Mouse (Mus musculus) kidney, postnatal 0 days (tissue): Measurements from ENCODE around the gene Scube2. TPM values are rescaled to one million over a fixed set of nuclear protein-coding genes. Genes with fewer than 3 reads are reported as not detected.
A peak's percentile ranks its signal among the peaks of the same experiment; 100 is the strongest.

Experiments used
- ATAC-seq: fragments of 200-750 bp; cut with Nextera tagmentation; replicated peaks from 2 replicates; pipeline ENCODE4 v1.8.0; 2017; ENCODE audit warnings: low read depth, moderate number of reproducible peaks, moderate TSS enrichment, moderate library complexity; ENCODE audit not compliant: low FRiP score
- DNase-seq: peaks from one replicate; pipeline ENCODE4 v3.0.0-alpha.2; 2016; ENCODE audit warnings: low spot score
- H3K27ac ChIP-seq: fragments of 300-500 bp; sonication (generic); 2 replicates; pipeline ENCODE4 v1.5.1; 2014; ENCODE audit warnings: mild to moderate bottlenecking
- H3K27me3 ChIP-seq: fragments of 300-500 bp; sonication (generic); 2 replicates; pipeline ENCODE4 v1.6.1; 2014; ENCODE audit warnings: low read length, mixed read lengths; ENCODE audit not compliant: insufficient read depth
- H3K36me3 ChIP-seq: fragments of 300-500 bp; sonication (generic); 2 replicates; pipeline ENCODE4 v1.6.1; 2014; ENCODE audit warnings: low read length, mixed read lengths; ENCODE audit not compliant: insufficient read depth
- H3K4me1 ChIP-seq: fragments of 300-500 bp; sonication (generic); replicated peaks from 2 replicates; pipeline ENCODE4 v1.6.1; 2014; ENCODE audit warnings: antibody characterized with exemption, low read length, mixed read lengths; ENCODE audit not compliant: insufficient read depth
- H3K4me2 ChIP-seq: fragments of 300-500 bp; sonication (generic); 2 replicates; pipeline ENCODE4 v1.6.1; 2014; ENCODE audit warnings: mild to moderate bottlenecking, low read length, moderate library complexity, mixed read lengths
- H3K4me3 ChIP-seq: fragments of 300-500 bp; sonication (generic); replicated peaks from 2 replicates; pipeline ENCODE4 v1.5.1; 2014; ENCODE audit warnings: low read depth, low read length
- H3K9ac ChIP-seq: fragments of 300-500 bp; sonication (generic); 2 replicates; pipeline ENCODE4 v1.6.1; 2014; ENCODE audit warnings: low read depth, low read length
- H3K9me3 ChIP-seq: fragments of 300-500 bp; sonication (generic); replicated peaks from 2 replicates; pipeline ENCODE4 v1.6.1; 2016; ENCODE audit warnings: low read length, inconsistent platforms, mixed read lengths
- CTCF ChIP-seq: IDR thresholded peaks from 2 replicates; pipeline ENCODE4 v1.5.1; 2016; ENCODE audit warnings: antibody characterized with exemption, low read depth, mild to moderate bottlenecking, moderate library complexity
- WGBS: fragments of 180-500 bp; shearing (Covaris S2); extraction: QIAGEN DNeasy Blood & Tissue Kit; methylation state at CpG from one replicate; pipeline ENCODE4 v1.1.7; 2014; 5-methylcytosine and 5-hydroxymethylcytosine counted together
- polyA plus RNA-seq: library from polyadenylated mRNA; unstranded; fragments of >200 nt; fragmentation: Nextera tagmentation; extraction: Ambion mirVana; gene quantifications from 2 replicates; pipeline ENCODE4 v1.2.1, GENCODE M21; 2015

The Scube2 gene
- polyA plus RNA-seq, 1 experiment from 2014 or later: 2.0 TPM

DNA sequence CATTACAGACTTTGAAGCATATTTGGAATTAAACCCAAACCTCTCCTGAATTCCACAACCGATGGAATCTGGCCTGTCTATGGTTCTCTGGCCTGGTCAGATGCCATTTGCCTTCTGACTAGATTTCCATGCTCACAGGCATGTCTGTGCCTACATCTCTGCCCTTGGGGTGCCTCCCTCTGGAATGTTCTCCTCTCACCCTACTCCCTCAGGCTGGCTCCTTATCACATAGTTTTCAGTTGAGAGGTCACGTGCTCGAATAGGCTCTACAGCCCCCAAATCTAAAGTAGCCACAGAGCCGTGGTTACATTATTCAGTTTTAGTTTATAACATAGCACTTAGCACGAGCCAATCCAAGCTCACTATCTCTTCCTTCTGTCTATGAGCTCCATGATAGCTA is 69.9 kb downstream of the Scube2 start:
- no peaks in the 10 kb centered on the region for H3K9me3 ChIP-seq
- DNase-seq: no peak
- H3K27ac ChIP-seq: no peak overlapping the region
- WGBS: 55% methylated on average over 5 of the region's 5 CpGs
- no peak overlapping the region for H3K4me3 ChIP-seq
- H3K36me3 ChIP-seq: no peaks in the 10 kb centered on the region
- no peak overlapping the region for H3K4me2 ChIP-seq
- TF ChIP-seq CTCF: no peak
- H3K27me3 ChIP-seq: no peaks in the 10 kb centered on the region
- peaks cover 4% of the 10 kb centered on the region; the same call in 1 of the 2 replicates for H3K4me1 ChIP-seq
- no peak overlapping the region for H3K9ac ChIP-seq
- no peak for ATAC-seq

DNA sequence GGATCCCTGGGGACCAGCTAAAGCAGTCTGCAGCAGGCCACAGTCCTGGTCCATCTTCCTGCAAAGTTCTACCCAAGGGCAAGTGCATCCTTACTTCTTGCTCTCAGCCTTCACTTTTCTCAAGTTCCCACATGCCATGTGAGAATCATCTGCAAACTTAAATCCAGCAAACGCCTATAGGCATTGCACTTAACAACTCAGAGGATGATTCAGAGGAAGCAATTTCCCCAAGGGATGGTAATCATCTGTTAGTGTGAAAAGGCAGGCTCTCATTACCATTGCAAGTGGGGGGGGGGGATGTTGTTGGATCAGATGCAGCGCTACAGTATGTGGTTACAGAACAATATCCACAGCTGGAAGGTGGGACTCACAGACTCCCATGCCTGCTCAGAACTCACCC is 70.9 kb downstream of the Scube2 start:
- H3K27me3 ChIP-seq: no peaks in the 10 kb centered on the region
- H3K4me1 ChIP-seq: peaks cover 4% of the 10 kb centered on the region; the same call in 1 of the 2 replicates
- no peak overlapping the region for H3K9ac ChIP-seq
- H3K27ac ChIP-seq: no peak overlapping the region
- TF ChIP-seq CTCF: no peak
- 71% methylated on average over 2 of the region's 2 CpGs for WGBS
- ATAC-seq: no peak
- H3K9me3 ChIP-seq: no peaks in the 10 kb centered on the region
- no peak overlapping the region for H3K4me3 ChIP-seq
- no peaks in the 10 kb centered on the region for H3K36me3 ChIP-seq
- no peak for DNase-seq
- no peak overlapping the region for H3K4me2 ChIP-seq

DNA sequence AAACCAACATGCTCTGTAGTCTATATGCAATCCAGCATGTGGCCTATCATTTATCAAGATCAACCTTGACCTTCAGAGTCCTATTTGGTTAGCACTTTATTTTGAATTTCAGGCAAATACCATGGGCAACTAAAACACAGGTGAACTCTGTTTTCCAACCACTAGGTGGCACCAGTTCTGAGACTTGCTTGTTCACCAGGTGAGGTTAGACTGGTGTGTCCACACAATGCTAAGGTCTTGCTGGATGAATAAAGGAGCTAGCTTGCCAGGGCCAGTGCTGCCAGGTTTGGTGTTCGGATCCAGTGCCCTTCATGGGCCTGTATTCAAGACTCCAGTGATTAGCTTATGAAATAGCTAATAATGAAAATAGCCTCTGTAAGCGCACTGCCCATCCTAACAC is 72.7 kb downstream of the Scube2 start:
- Histone ChIP-seq H3K27ac (no peak overlapping the region), H3K9ac (no peak overlapping the region), H3K4me3 (no peak overlapping the region), H3K4me1 (peaks cover 4% of the 10 kb centered on the region; the same call in 1 of the 2 replicates), H3K4me2 (no peak overlapping the region), H3K9me3 (no peaks in the 10 kb centered on the region), H3K27me3 (no peaks in the 10 kb centered on the region), H3K36me3 (no peaks in the 10 kb centered on the region)
- ATAC-seq: no peak
- WGBS: 78% methylated on average over 2 of the region's 2 CpGs
- peak; percentile 81 for TF ChIP-seq CTCF
- DNase-seq: peak; percentile 68

DNA sequence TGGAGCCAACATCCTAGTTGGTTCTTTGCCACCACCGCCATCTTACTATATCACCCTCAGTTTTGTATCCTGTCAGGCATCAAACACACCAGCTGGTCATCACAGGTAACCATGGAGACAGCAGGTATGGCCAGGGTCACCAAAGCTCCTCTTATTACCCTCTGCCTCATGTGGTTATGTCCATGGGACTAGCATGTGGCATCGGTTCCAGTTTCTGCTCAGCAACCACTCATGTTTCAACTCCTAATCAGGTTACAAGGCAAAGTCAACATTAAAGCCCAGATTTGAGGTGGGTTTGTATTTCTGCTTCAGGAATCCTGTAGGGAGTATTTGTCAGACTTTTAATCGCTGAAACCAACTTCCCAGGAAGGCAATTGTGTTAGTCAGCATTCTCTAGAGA is 74.7 kb downstream of the Scube2 start:
- WGBS: 43% methylated on average over 3 of the region's 3 CpGs
- no peak overlapping the region for H3K4me3 ChIP-seq
- no peak overlapping the region for H3K9ac ChIP-seq
- no peak overlapping the region for H3K27ac ChIP-seq
- peak; percentile 61 for DNase-seq
- ATAC-seq: peak; percentile 65; the same call in 1 of the 2 replicates
- H3K36me3 ChIP-seq: no peaks in the 10 kb centered on the region
- no peaks in the 10 kb centered on the region for H3K9me3 ChIP-seq
- H3K4me1 ChIP-seq: peaks cover 4% of the 10 kb centered on the region; the same call in 1 of the 2 replicates
- H3K27me3 ChIP-seq: no peaks in the 10 kb centered on the region
- no peak overlapping the region for H3K4me2 ChIP-seq
- TF ChIP-seq CTCF: no peak

DNA sequence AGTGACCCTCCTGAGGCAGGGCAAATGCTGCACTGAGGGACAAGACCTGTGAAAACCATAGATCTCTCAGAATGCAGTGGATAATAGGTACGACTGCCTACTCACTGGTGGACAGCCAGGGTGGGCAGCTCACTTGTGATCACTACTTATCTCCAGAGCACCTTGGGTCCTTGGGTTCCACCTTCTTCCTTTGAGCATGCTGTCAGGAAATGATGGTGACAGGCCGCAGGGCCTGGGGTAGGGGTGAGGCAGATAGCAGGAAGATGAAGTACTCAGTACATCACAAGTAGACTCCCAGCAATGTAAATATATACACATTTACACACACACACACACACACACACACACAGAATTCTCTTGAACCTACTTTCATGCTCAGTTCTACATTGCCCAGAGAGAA is 77.6 kb downstream of the Scube2 start:
- H3K36me3 ChIP-seq: no peaks in the 10 kb centered on the region
- WGBS: 73% methylated on average over 2 of the region's 2 CpGs
- no peak overlapping the region for H3K9ac ChIP-seq
- no peaks in the 10 kb centered on the region for H3K9me3 ChIP-seq
- H3K27me3 ChIP-seq: no peaks in the 10 kb centered on the region
- no peak overlapping the region for H3K4me2 ChIP-seq
- ATAC-seq (no peak), DNase-seq (no peak)
- no peak overlapping the region for H3K4me3 ChIP-seq
- H3K4me1 ChIP-seq: no peaks in the 10 kb centered on the region
- H3K27ac ChIP-seq: no peak overlapping the region
- no peak for TF ChIP-seq CTCF

DNA sequence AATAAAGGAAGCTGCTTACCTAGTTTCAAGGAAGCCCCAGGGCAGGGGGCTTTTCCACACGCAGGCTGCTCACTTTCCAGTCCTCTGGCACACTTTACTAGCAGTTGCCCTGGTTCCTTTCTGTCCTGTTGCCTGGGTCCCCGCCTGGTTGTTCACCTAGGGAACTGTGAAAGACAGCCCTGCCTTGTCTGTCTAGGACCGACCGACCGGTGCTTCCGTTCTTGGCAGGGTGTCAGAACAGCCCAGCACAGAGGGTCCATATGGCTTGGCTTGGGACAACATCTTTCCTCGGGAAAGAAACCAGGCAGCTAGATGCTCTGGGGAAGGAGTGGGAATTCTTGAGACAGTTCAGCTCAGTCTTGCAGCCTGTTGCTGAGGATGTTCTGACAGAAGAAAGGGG is 82.2 kb downstream of the Scube2 start:
- Histone ChIP-seq H3K9me3 (no peaks in the 10 kb centered on the region), H3K4me2 (no peak overlapping the region), H3K27ac (no peak overlapping the region), H3K4me1 (no peaks in the 10 kb centered on the region; the same call in 1 of the 2 replicates), H3K27me3 (peaks cover 24% of the 10 kb centered on the region), H3K9ac (no peak overlapping the region), H3K4me3 (no peak overlapping the region), H3K36me3 (no peaks in the 10 kb centered on the region)
- DNase-seq: no peak
- TF ChIP-seq CTCF: no peak
- WGBS: 27% methylated on average over 7 of the region's 7 CpGs
- ATAC-seq: no peak
